8 mouse cellular contexts compared by ENCODE assay signal in the genomic region with DNA sequence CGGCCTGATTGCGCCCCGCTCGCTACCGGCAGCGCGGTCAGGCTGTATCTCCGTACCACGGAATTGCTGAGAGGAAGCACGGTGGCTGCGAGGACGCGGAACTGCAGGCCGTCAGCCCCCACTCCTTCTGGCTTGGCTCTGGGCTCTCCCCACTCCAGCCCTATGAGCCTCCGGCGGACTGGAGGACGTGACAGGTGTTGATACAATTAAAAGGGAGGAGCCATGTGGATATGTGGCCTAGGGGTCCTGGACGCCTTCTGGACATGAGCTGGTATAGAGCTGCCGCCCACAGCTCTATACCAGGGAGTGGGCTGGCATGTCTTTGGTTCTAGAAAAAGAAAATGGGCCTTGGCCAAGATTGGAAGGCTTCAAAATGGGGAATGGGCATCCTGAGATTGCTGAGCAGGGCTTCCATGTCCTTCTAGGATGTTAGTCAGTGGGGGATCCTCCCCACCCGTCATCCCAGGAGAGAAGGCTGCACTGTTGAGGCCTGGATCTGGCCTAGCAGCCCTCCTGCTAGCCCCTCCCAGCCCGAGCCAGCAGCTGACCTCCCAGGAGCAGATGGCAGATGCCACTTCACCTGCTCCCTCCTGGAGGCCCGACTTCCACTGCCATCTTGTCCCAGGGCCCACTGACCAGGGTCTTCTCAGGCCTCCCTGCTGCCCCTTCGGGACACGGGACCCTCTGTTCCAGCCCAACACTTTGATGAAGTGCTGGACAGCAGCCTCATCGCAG. TPM values are rescaled to one million over a fixed set of nuclear protein-coding genes. Genes with fewer than 3 reads are reported as not detected.
DNase-seq lines count a peak whose midpoint lies in the region; ATAC-seq and TF ChIP-seq lines count a peak whose summit lies in the region.

No protein-coding gene starts in this region.

- 13% methylated on average over 25 of the region's 25 CpGs for WGBS in liver, embryonic 11.5 days

- H3K36me3 ChIP-seq in liver, embryonic 11.5 days (ENCODE audit: control insufficient read depth, insufficient read depth, low read length) = no peaks in the 10 kb centered on the region

- ATAC-seq in liver, embryonic 11.5 days (replicated peaks; ENCODE audit: low FRiP score) = no peak

- DNase-seq in left cerebral cortex, adult 2 months (ENCODE audit: extremely low spot score in 1 of 2, low spot score in 2 of 2) = peak in 1 of 2 experiments; percentile 54
- no peak for DNase-seq in left cerebral cortex, adult 11 months (ENCODE audit: low spot score)
- peak; percentile 79 to 86 for DNase-seq in cerebellum, adult 18-20 months
- DNase-seq in liver, embryonic 11.5 days (ENCODE audit: low spot score) = no peak
- no peak for DNase-seq in urinary bladder, adult 2 months (ENCODE audit: low spot score)
- no peak for DNase-seq in urinary bladder, postnatal 10 days (ENCODE audit: low spot score)
- DNase-seq in layer of hippocampus, postnatal 25 days (ENCODE audit: extremely low spot score in 1 of 2, low spot score in 1 of 2) = no peak

- H3K4me2 ChIP-seq in liver, embryonic 11.5 days = peak overlapping the region; percentile 90

- H3K9me3 ChIP-seq in liver, embryonic 11.5 days (ENCODE audit: control insufficient read depth, low read length) = no peaks in the 10 kb centered on the region

- peak overlapping the region; percentile 99 for H3K27ac ChIP-seq in left cerebral cortex, adult 2 months
- H3K27ac ChIP-seq in embryonic fibroblast, embryonic 13.5 days (ENCODE audit: insufficient read depth, low read length) = no peak overlapping the region
- no peak overlapping the region for H3K27ac ChIP-seq in liver, embryonic 11.5 days (ENCODE audit: low read depth, low read length)

- TF ChIP-seq POLR2A in embryonic fibroblast, embryonic 13.5 days (IDR thresholded peaks at IDR 0.05; ENCODE audit: low read depth, low read length) = no peak

- intact Hi-C loops in left cerebral cortex, adult 2 months (cut with DNase I) = no loop called here

- H3K27me3 ChIP-seq in liver, embryonic 11.5 days (replicated peaks; ENCODE audit: control insufficient read depth, insufficient read depth, low read length) = peaks cover 70% of the 10 kb centered on the region

- H3K4me3 ChIP-seq in left cerebral cortex, adult 2 months = peak overlapping the region; percentile 63
- H3K4me3 ChIP-seq in embryonic fibroblast, embryonic 13.5 days (ENCODE audit: insufficient read depth, low read length) = peak overlapping the region; percentile 68
- H3K4me3 ChIP-seq in liver, embryonic 11.5 days (ENCODE audit: low read depth, low read length) = peak overlapping the region; percentile 59

- peak overlapping the region; percentile 22 for H3K9ac ChIP-seq in liver, embryonic 11.5 days (ENCODE audit: low read depth, low read length)

- H3K4me1 ChIP-seq in embryonic fibroblast, embryonic 13.5 days (ENCODE audit: control insufficient read depth, insufficient read depth, low read length) = 0 out of 2 replicates have a peak, but pooled peaks cover 3% of the 10 kb centered on the region
- H3K4me1 ChIP-seq in liver, embryonic 11.5 days (replicated peaks; ENCODE audit: control insufficient read depth, insufficient read depth, low read length) = peaks cover 4% of the 10 kb centered on the region; the same call in 1 of the 2 replicates

- no peak; the same call in 1 of the 2 replicates for TF ChIP-seq CTCF in left cerebral cortex, adult 2 months (IDR thresholded peaks at IDR 0.05)
- TF ChIP-seq CTCF in embryonic fibroblast, embryonic 13.5 days (IDR thresholded peaks at IDR 0.05; ENCODE audit: borderline replicate concordance, insufficient read depth, low read length) = no peak

RNA-seq across cellular contexts. Expression of a gene that starts 0.9 kb away (rescaled TPM):
- 100 to 1,000 TPM; 644 to 656 TPM for total RNA-seq in left cerebral cortex, adult 2 months (2021)
- polyA plus RNA-seq in embryonic fibroblast, embryonic 13.5 days (2011; ENCODE audit: insufficient read length, low read depth, missing spikeins) = 4.1 and 4.7 TPM in 2 replicates
- 0.99 and 1.2 TPM in 2 replicates for polyA plus RNA-seq in liver, embryonic 11.5 days (2014; fragmentation: Nextera tagmentation; extraction: Ambion mirVana)
- polyA plus RNA-seq in urinary bladder, adult 2 months (2012; rRNA removed) = 5.0 and 6.9 TPM in 2 replicates
- total RNA-seq in layer of hippocampus, postnatal 25 days (2021) = 100 to 1,000 TPM; 637 to 657 TPM

RNA-seq across cellular contexts. Expression of a gene that starts 12.8 kb away (rescaled TPM):
- 10 to 100 TPM; 72.3 to 88.2 TPM for total RNA-seq in left cerebral cortex, adult 2 months (2021)
- 24.8 and 33.5 TPM in 2 replicates for polyA plus RNA-seq in embryonic fibroblast, embryonic 13.5 days (2011; ENCODE audit: insufficient read length, low read depth, missing spikeins)
- 7.6 and 10.8 TPM in 2 replicates for polyA plus RNA-seq in liver, embryonic 11.5 days (2014; fragmentation: Nextera tagmentation; extraction: Ambion mirVana)
- polyA plus RNA-seq in urinary bladder, adult 2 months (2012; rRNA removed) = 15.4 and 16.5 TPM in 2 replicates
- total RNA-seq in layer of hippocampus, postnatal 25 days (2021) = 10 to 100 TPM; 82.7 to 89.2 TPM

RNA-seq across cellular contexts. Expression of a gene that starts 13.7 kb away (rescaled TPM):
- total RNA-seq in left cerebral cortex, adult 2 months (2021) = 10 to 100 TPM; 26.8 to 30.9 TPM
- 13.0 and 14.5 TPM in 2 replicates for polyA plus RNA-seq in embryonic fibroblast, embryonic 13.5 days (2011; ENCODE audit: insufficient read length, low read depth, missing spikeins)
- 29.8 and 31.9 TPM in 2 replicates for polyA plus RNA-seq in liver, embryonic 11.5 days (2014; fragmentation: Nextera tagmentation; extraction: Ambion mirVana)
- polyA plus RNA-seq in urinary bladder, adult 2 months (2012; rRNA removed) = 23.2 and 27.6 TPM in 2 replicates
- 10 to 100 TPM; 26.5 to 27.1 TPM for total RNA-seq in layer of hippocampus, postnatal 25 days (2021)

RNA-seq across cellular contexts. Expression of a gene that starts 14.3 kb away (rescaled TPM):
- total RNA-seq in left cerebral cortex, adult 2 months (2021) = 1 to 10 TPM in 1 of 2 experiments, not detected in 1; 1.4 TPM
- 2.0 TPM in 1 of 2 replicates, not detected in the other for polyA plus RNA-seq in embryonic fibroblast, embryonic 13.5 days (2011; ENCODE audit: insufficient read length, low read depth, missing spikeins)
- polyA plus RNA-seq in liver, embryonic 11.5 days (2014; fragmentation: Nextera tagmentation; extraction: Ambion mirVana) = not detected in 2 replicates
- polyA plus RNA-seq in urinary bladder, adult 2 months (2012; rRNA removed) = not detected in 2 replicates
- 1 to 10 TPM; 1.6 to 3.5 TPM for total RNA-seq in layer of hippocampus, postnatal 25 days (2021)

RNA-seq across cellular contexts. Expression of a gene that starts 17.1 kb away (rescaled TPM):
- total RNA-seq in left cerebral cortex, adult 2 months (2021) = 10 to 100 TPM; 84.9 to 85.1 TPM
- 25.4 and 26.4 TPM in 2 replicates for polyA plus RNA-seq in embryonic fibroblast, embryonic 13.5 days (2011; ENCODE audit: insufficient read length, low read depth, missing spikeins)
- polyA plus RNA-seq in liver, embryonic 11.5 days (2014; fragmentation: Nextera tagmentation; extraction: Ambion mirVana) = 83.7 and 83.8 TPM in 2 replicates
- 96.2 and 131 TPM in 2 replicates for polyA plus RNA-seq in urinary bladder, adult 2 months (2012; rRNA removed)
- 10 to 100 TPM; 81.7 to 88.0 TPM for total RNA-seq in layer of hippocampus, postnatal 25 days (2021)

Comparison
In these comparisons a context has a peak if more than half of its experiments do, and no peak if none do; other contexts are left out.
1. DNase-seq: peak in cerebellum, adult 18-20 months (2 of 2); none in left cerebral cortex, adult 11 months (single experiment), liver, embryonic 11.5 days (single experiment), urinary bladder, adult 2 months (single experiment), urinary bladder, postnatal 10 days (single experiment) and layer of hippocampus, postnatal 25 days (0 of 2).
2. Peak in every context shown above with its lines, with median percentiles within 50 percentile points of each other: H3K4me3 ChIP-seq.